Mouse (Mus musculus): ENCODE measurements around the gene Ngf. TPM values are rescaled to one million over a fixed set of nuclear protein-coding genes. Genes with fewer than 3 reads are reported as not detected.

Gene Ngf
- polyA plus RNA-seq (2014; fragmentation: Nextera tagmentation; extraction: Ambion mirVana): 3.0 and 4.4 TPM in 2 replicates

DNA sequence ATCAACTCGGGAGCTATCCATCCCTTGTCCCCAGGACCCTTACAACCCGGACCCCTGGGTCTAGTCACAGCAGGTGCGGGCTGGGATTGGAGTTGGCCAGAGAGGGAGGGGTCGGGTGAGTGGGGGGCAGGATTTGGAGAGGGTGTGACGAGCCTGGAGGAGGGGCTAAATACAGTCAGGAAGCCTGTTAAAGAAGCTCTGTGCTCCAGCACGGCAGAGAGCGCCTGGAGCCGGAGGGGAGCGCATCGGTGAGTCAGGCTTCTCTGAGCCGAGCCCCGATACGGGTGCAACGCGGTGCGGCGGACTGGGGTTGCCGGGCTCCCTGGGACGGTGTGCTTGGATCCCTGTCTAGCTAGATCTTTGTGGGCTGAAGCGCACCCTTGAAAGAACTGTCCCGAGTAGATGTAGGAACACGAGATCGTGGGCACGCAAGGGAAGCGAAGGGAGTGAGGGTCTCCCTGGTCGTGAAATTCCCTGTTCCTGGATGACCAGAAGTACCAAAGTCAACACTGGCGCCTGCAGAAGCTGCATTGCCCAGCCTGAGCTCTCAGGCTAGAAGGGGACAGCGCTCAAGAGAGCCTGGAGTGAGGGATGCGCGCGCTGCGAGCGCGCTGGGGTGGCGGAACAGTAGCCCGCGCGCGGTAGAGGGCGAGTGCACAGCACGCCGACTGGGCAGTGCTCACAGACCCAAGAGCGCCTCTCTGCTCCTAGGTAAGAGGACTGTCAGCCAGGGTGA lies at the start of gene Ngf:
Ngf (plus strand) TSS at position 207 of the 736 bp plus-strand sequence.
- Histone ChIP-seq H3K27ac (replicated peaks in 1 of 2; ENCODE audit: control insufficient read depth in 1 of 2, insufficient read depth in 1 of 2, low read depth in 2 of 2, low read length in 2 of 2) (no peak within 1 kb of the TSS), H3K4me3 (ENCODE audit: control insufficient read depth in 1 of 2, insufficient read depth in 1 of 2, low read depth in 1 of 2, low read length in 2 of 2) (peak within 1 kb of the TSS; percentile 37 to 43), H3K4me2 (ENCODE audit: low read length) (peak within 1 kb of the TSS; percentile 68), H3K27me3 (ENCODE audit: control insufficient read depth, insufficient read depth, low read length) (peaks cover 44% of the 10 kb centered on the region), H3K9me3 (ENCODE audit: control insufficient read depth, low read length) (no peaks in the 10 kb centered on the region), H3K9ac (ENCODE audit: low read length) (peak within 1 kb of the TSS; percentile 12; the same call in 1 of the 2 replicates), H3K36me3 (ENCODE audit: control insufficient read depth, insufficient read depth, low read length) (no peaks in the 10 kb centered on the region), H3K4me1 (ENCODE audit: control insufficient read depth in 2 of 2, insufficient read depth in 2 of 2, low read length in 2 of 2) (peaks cover 2 to 5% of the 10 kb centered on the region in 2 experiments; a peak in 3 of 4 replicates)
- no peak; the same call in 1 of the 2 replicates for ATAC-seq (ENCODE audit: insufficient number of reproducible peaks, insufficient read depth, low FRiP score, low read depth)
- under 1% methylated on average over 43 of the region's 43 CpGs for WGBS

- WGBS: 59% methylated on average over 3 of the region's 3 CpGs
Measured at GRCm38 (mm10) chr3:102445567-102445966, 24.2 kb upstream of the Ngf start.

DNA sequence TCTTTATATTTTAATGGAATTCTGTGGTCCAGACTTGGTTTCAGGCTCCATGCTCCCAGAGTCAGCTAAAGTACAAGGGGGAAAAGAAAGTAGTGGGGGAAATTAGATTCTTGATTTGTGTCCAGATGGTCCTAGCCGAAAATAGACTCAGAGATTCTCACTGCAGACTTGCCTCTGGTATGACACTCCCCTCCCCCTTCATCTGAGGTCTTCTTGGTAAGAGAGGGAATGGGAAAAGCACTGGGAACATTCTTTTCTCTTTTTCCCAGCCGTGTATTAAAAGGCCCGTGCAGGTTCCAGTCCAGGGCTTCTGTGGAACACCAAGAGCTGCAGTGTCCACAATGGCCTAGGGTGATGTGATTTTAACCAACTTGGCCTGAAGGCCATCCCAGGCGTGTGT lies 23.0 kb upstream of the Ngf start:
- H3K27ac ChIP-seq (replicated peaks in 1 of 2; ENCODE audit: control insufficient read depth in 1 of 2, insufficient read depth in 1 of 2, low read depth in 2 of 2, low read length in 2 of 2): no peak overlapping the region
- peaks cover 6 to 9% of the 10 kb centered on the region in 2 experiments; a peak in 3 of 4 replicates for H3K4me1 ChIP-seq (ENCODE audit: control insufficient read depth in 2 of 2, insufficient read depth in 2 of 2, low read length in 2 of 2)
- ATAC-seq (ENCODE audit: insufficient number of reproducible peaks, insufficient read depth, low FRiP score, low read depth): no peak
- H3K4me3 ChIP-seq (ENCODE audit: control insufficient read depth in 1 of 2, insufficient read depth in 1 of 2, low read depth in 1 of 2, low read length in 2 of 2): no peak overlapping the region
- no peak overlapping the region for H3K4me2 ChIP-seq (ENCODE audit: low read length)
- H3K36me3 ChIP-seq (ENCODE audit: control insufficient read depth, insufficient read depth, low read length): no peaks in the 10 kb centered on the region
- 52% methylated on average over 4 of the region's 4 CpGs for WGBS
- H3K9me3 ChIP-seq (ENCODE audit: control insufficient read depth, low read length): no peaks in the 10 kb centered on the region
- H3K27me3 ChIP-seq (ENCODE audit: control insufficient read depth, insufficient read depth, low read length): no peaks in the 10 kb centered on the region
- no peak overlapping the region for H3K9ac ChIP-seq (ENCODE audit: low read length)

More at GRCm38 (mm10) chr3:102445567-102445966, 24.2 kb upstream of the Ngf start:
- peaks cover 6 to 9% of the 10 kb centered on the region in 2 experiments; a peak in 3 of 4 replicates for H3K4me1 ChIP-seq (ENCODE audit: control insufficient read depth in 2 of 2, insufficient read depth in 2 of 2, low read length in 2 of 2)
- no peak overlapping the region for H3K4me2 ChIP-seq (ENCODE audit: low read length)
- H3K27me3 ChIP-seq (ENCODE audit: control insufficient read depth, insufficient read depth, low read length): no peaks in the 10 kb centered on the region
- H3K27ac ChIP-seq (replicated peaks in 1 of 2; ENCODE audit: control insufficient read depth in 1 of 2, insufficient read depth in 1 of 2, low read depth in 2 of 2, low read length in 2 of 2): no peak overlapping the region; a peak in 1 of 4 replicates
- no peak for ATAC-seq (ENCODE audit: insufficient number of reproducible peaks, insufficient read depth, low FRiP score, low read depth)
- no peaks in the 10 kb centered on the region for H3K36me3 ChIP-seq (ENCODE audit: control insufficient read depth, insufficient read depth, low read length)
- no peaks in the 10 kb centered on the region for H3K9me3 ChIP-seq (ENCODE audit: control insufficient read depth, low read length)
- H3K4me3 ChIP-seq (ENCODE audit: control insufficient read depth in 1 of 2, insufficient read depth in 1 of 2, low read depth in 1 of 2, low read length in 2 of 2): no peak overlapping the region
- no peak overlapping the region for H3K9ac ChIP-seq (ENCODE audit: low read length)

- Histone ChIP-seq H3K4me2 (ENCODE audit: low read length) (no peak overlapping the region), H3K27ac (replicated peaks in 1 of 2; ENCODE audit: control insufficient read depth in 1 of 2, insufficient read depth in 1 of 2, low read depth in 2 of 2, low read length in 2 of 2) (no peak overlapping the region), H3K27me3 (ENCODE audit: control insufficient read depth, insufficient read depth, low read length) (no peaks in the 10 kb centered on the region), H3K4me3 (ENCODE audit: control insufficient read depth in 1 of 2, insufficient read depth in 1 of 2, low read depth in 1 of 2, low read length in 2 of 2) (no peak overlapping the region), H3K9ac (ENCODE audit: low read length) (no peak overlapping the region), H3K36me3 (ENCODE audit: control insufficient read depth, insufficient read depth, low read length) (no peaks in the 10 kb centered on the region), H3K9me3 (ENCODE audit: control insufficient read depth, low read length) (no peaks in the 10 kb centered on the region), H3K4me1 (ENCODE audit: control insufficient read depth in 2 of 2, insufficient read depth in 2 of 2, low read length in 2 of 2) (no peaks in the 10 kb centered on the region)
- WGBS: 47% methylated on average over 6 of the region's 6 CpGs
- ATAC-seq (ENCODE audit: insufficient number of reproducible peaks, insufficient read depth, low FRiP score, low read depth): no peak
Measured at GRCm38 (mm10) chr3:102454566-102454965, 15.2 kb upstream of the Ngf start.

- no peaks in the 10 kb centered on the region for H3K27me3 ChIP-seq (ENCODE audit: control insufficient read depth, insufficient read depth, low read length)
- no peaks in the 10 kb centered on the region for H3K4me1 ChIP-seq (ENCODE audit: control insufficient read depth in 2 of 2, insufficient read depth in 2 of 2, low read length in 2 of 2)
- WGBS: 68% methylated on average over 5 of the region's 5 CpGs
- no peak overlapping the region for H3K4me3 ChIP-seq (ENCODE audit: control insufficient read depth in 1 of 2, insufficient read depth in 1 of 2, low read depth in 1 of 2, low read length in 2 of 2)
- H3K9me3 ChIP-seq (ENCODE audit: control insufficient read depth, low read length): no peaks in the 10 kb centered on the region
- ATAC-seq (ENCODE audit: insufficient number of reproducible peaks, insufficient read depth, low FRiP score, low read depth): no peak
- H3K4me2 ChIP-seq (ENCODE audit: low read length): no peak overlapping the region
- no peak overlapping the region for H3K27ac ChIP-seq (replicated peaks in 1 of 2; ENCODE audit: control insufficient read depth in 1 of 2, insufficient read depth in 1 of 2, low read depth in 2 of 2, low read length in 2 of 2)
- no peak overlapping the region for H3K9ac ChIP-seq (ENCODE audit: low read length)
- no peaks in the 10 kb centered on the region for H3K36me3 ChIP-seq (ENCODE audit: control insufficient read depth, insufficient read depth, low read length)
Measured at GRCm38 (mm10) chr3:102460528-102460927, 9.2 kb upstream of the Ngf start.

DNA sequence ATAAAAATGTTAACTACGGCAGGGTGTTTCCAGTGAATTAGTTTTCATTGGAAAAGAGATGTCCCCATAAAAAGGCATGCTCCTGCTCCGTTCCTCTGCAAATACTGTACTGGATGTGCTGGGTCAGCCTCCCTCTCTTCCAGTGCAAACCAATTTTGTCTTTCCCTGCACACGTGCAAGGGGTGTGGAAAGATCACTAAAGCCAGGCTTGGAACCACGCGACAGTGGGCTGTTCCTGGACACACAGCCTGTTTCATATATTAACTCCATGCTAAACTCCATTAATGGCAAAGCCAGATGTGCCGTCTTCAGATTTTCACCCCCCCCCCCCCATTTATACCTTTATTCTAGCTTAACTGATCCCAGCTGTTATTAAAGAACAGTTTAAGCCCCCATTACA lies 8.7 kb upstream of the Ngf start:
- Histone ChIP-seq H3K36me3 (ENCODE audit: control insufficient read depth, insufficient read depth, low read length) (no peaks in the 10 kb centered on the region), H3K27me3 (ENCODE audit: control insufficient read depth, insufficient read depth, low read length) (no peaks in the 10 kb centered on the region), H3K9ac (ENCODE audit: low read length) (no peak overlapping the region), H3K9me3 (ENCODE audit: control insufficient read depth, low read length) (no peaks in the 10 kb centered on the region), H3K4me3 (ENCODE audit: control insufficient read depth in 1 of 2, insufficient read depth in 1 of 2, low read depth in 1 of 2, low read length in 2 of 2) (no peak overlapping the region), H3K27ac (replicated peaks in 1 of 2; ENCODE audit: control insufficient read depth in 1 of 2, insufficient read depth in 1 of 2, low read depth in 2 of 2, low read length in 2 of 2) (no peak overlapping the region), H3K4me1 (ENCODE audit: control insufficient read depth in 2 of 2, insufficient read depth in 2 of 2, low read length in 2 of 2) (no peaks in the 10 kb centered on the region), H3K4me2 (ENCODE audit: low read length) (no peak overlapping the region)
- no peak for ATAC-seq (ENCODE audit: insufficient number of reproducible peaks, insufficient read depth, low FRiP score, low read depth)
- whole genome bisulfite sequencing: 80% methylated on average over 6 of the region's 6 CpGs

GRCm38 (mm10) chr3:102462703-102463336 lies 6.9 kb upstream of the Ngf start:
- Histone ChIP-seq H3K9me3 (ENCODE audit: control insufficient read depth, low read length) (no peaks in the 10 kb centered on the region), H3K4me1 (ENCODE audit: control insufficient read depth in 2 of 2, insufficient read depth in 2 of 2, low read length in 2 of 2) (no peaks in the 10 kb centered on the region), H3K9ac (ENCODE audit: low read length) (no peak overlapping the region), H3K36me3 (ENCODE audit: control insufficient read depth, insufficient read depth, low read length) (no peaks in the 10 kb centered on the region), H3K4me2 (ENCODE audit: low read length) (no peak overlapping the region), H3K27ac (replicated peaks in 1 of 2; ENCODE audit: control insufficient read depth in 1 of 2, insufficient read depth in 1 of 2, low read depth in 2 of 2, low read length in 2 of 2) (no peak overlapping the region), H3K27me3 (ENCODE audit: control insufficient read depth, insufficient read depth, low read length) (peaks cover 4% of the 10 kb centered on the region; the same call in 1 of the 2 replicates), H3K4me3 (ENCODE audit: control insufficient read depth in 1 of 2, insufficient read depth in 1 of 2, low read depth in 1 of 2, low read length in 2 of 2) (no peak overlapping the region)
- no peak for ATAC-seq (ENCODE audit: insufficient number of reproducible peaks, insufficient read depth, low FRiP score, low read depth)
- WGBS: 51% methylated on average over 9 of the region's 9 CpGs

Measured in heart, embryonic 14.5 days (tissue).